Mouse (Mus musculus) heart, adult 2 months (tissue): ENCODE measurements around the gene Alg14.

Experiments used
- CTCF ChIP-seq: fragments of 200-600 bp; IDR thresholded peaks from 2 replicates; pipeline ENCODE4 v1.8.1; 2022; ENCODE audit warnings: antibody characterized with exemption, mild to moderate bottlenecking, moderate library complexity
- POLR2A ChIP-seq: fragments of 200-500 bp; IDR thresholded peaks from 2 replicates; pipeline ENCODE4 v1.6.1; 2011; ENCODE audit warnings: mild to moderate bottlenecking, low read depth, low read length, control low read depth; ENCODE audit not compliant: insufficient read depth

DNA sequence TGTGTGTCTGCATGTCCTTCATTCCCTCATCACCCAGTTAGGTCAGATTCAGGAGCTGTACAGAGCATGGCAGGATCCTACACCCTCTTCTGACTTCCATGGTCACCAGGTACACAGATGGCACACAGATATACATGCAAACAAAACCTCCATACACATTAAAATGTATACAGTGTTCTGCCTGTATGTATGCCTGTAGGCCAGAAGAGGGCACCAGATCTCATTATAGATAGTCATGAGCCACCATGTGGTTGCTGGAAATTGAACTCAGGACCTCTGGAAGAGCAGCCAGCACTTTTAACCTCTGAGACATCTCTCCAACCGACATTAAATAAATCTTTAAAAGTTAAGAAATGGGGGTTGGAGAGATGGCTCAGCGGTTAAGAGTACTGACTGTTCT lies 2.6 kb downstream of the Alg14 start:
- TF ChIP-seq CTCF (peak; percentile 50), POLR2A (no peak)
